Mouse (Mus musculus) cerebellum, postnatal 36 days (tissue): ENCODE results near the gene Kdsr.
"Not testable (repeated sequence)": the region's sequence is repeated elsewhere in the genome, so short reads cannot be mapped to it uniquely, and the experiment has no call there.

Experiments
- DNase-seq, 2 experiments: peaks; one replicate each; pipeline ENCODE4 v3.0.0; 2021 to 2022; ENCODE audit warnings: mixed read lengths in 2 of 2

Kdsr gene

GRCm38 (mm10) chr1:106738092-106738491 lies 21.4 kb downstream of the Kdsr start:
- DNase-seq, result no peak

GRCm38 (mm10) chr1:106736211-106736610 lies 23.3 kb downstream of the Kdsr start:
- DNase-seq, result no peak

- DNase-seq, result peak; percentile 66
Measured at GRCm38 (mm10) chr1:106735586-106735985, 23.9 kb downstream of the Kdsr start.

- no peak for DNase-seq
Measured at GRCm38 (mm10) chr1:106722061-106722460, 37.5 kb downstream of the Kdsr start.

- not testable (repeated sequence) for DNase-seq
Measured at GRCm38 (mm10) chr1:106717736-106718135, 41.8 kb downstream of the Kdsr start.

GRCm38 (mm10) chr1:106717071-106717601 lies 42.4 kb downstream of the Kdsr start:
- peak; percentile 64 for DNase-seq

- no peak for DNase-seq
Measured at GRCm38 (mm10) chr1:106716141-106716540, 43.4 kb downstream of the Kdsr start.

- no peak for DNase-seq
Measured at GRCm38 (mm10) chr1:106715111-106716083, 44.1 kb downstream of the Kdsr start.

- DNase-seq, result no peak
Measured at GRCm38 (mm10) chr1:106714530-106714981, 45.0 kb downstream of the Kdsr start.

GRCm38 (mm10) chr1:106713621-106714529 lies 45.7 kb downstream of the Kdsr start, which contains the start of gene Bcl2:
Gene Bcl2, minus strand, starts transcription at chr1:106714274.
- DNase-seq, result peak; percentile 71 to 73

- DNase-seq, result peak; percentile 69 to 71
Measured at GRCm38 (mm10) chr1:106712330-106712729, 47.2 kb downstream of the Kdsr start.

- no peak for DNase-seq
Measured at GRCm38 (mm10) chr1:106711356-106712125, 48.0 kb downstream of the Kdsr start.

GRCm38 (mm10) chr1:106710202-106710601 lies 49.3 kb downstream of the Kdsr start:
- no peak for DNase-seq

GRCm38 (mm10) chr1:106707036-106707880 lies 52.3 kb downstream of the Kdsr start:
- no peak for DNase-seq

- no peak for DNase-seq
Measured at GRCm38 (mm10) chr1:106703183-106703582, 56.3 kb downstream of the Kdsr start.

- DNase-seq, result no peak
Measured at GRCm38 (mm10) chr1:106702471-106703175, 56.9 kb downstream of the Kdsr start.

GRCm38 (mm10) chr1:106700520-106701114 lies 58.9 kb downstream of the Kdsr start:
- DNase-seq, result no peak

- DNase-seq, result no peak
Measured at GRCm38 (mm10) chr1:106696472-106696871, 63.1 kb downstream of the Kdsr start.

- DNase-seq, result no peak
Measured at GRCm38 (mm10) chr1:106695649-106696048, 63.9 kb downstream of the Kdsr start.

- DNase-seq, result no peak
Measured at GRCm38 (mm10) chr1:106694316-106694715, 65.2 kb downstream of the Kdsr start.
